Mouse (Mus musculus): Measurements from ENCODE around the gene Gucd1. TPM values are rescaled to one million over a fixed set of nuclear protein-coding genes. Genes with fewer than 3 reads are reported as not detected.
A peak's percentile ranks its signal among the peaks of the same experiment; 100 is the strongest.
"Not testable (repeated sequence)": the region's sequence is repeated elsewhere in the genome, so short reads cannot be mapped to it uniquely, and the experiment has no call there.

Gucd1 gene
- total RNA-seq, 2 experiments from 2014 or later = 43.8 to 45.5 TPM

- intact Hi-C loops (cut with DNase I) = no loop called here
Measured at GRCm38 (mm10) chr10:75547901-75548300, 30.1 kb upstream of the Gucd1 start.

GRCm38 (mm10) chr10:75536123-75536522, 18.4 kb upstream of the Gucd1 start:
- intact Hi-C loops (cut with DNase I) = no loop called here
- no peak for DNase-seq

More at GRCm38 (mm10) chr10:75547901-75548300, 30.1 kb upstream of the Gucd1 start:
- no peak for DNase-seq

GRCm38 (mm10) chr10:75535423-75535822, 17.7 kb upstream of the Gucd1 start:
- peak in 1 of 2 experiments; percentile 28 for DNase-seq
- intact Hi-C loops (cut with DNase I) = no loop called here

GRCm38 (mm10) chr10:75534934-75535333, 17.2 kb upstream of the Gucd1 start:
- intact Hi-C loops (cut with DNase I) = no loop called here
- peak; percentile 39 to 49 for DNase-seq

GRCm38 (mm10) chr10:75534216-75534615, 16.4 kb upstream of the Gucd1 start:
- no peak for DNase-seq
- intact Hi-C loops (cut with DNase I) = no loop called here

GRCm38 (mm10) chr10:75531532-75532090, 13.8 kb upstream of the Gucd1 start:
- intact Hi-C loops (cut with DNase I) = no loop called here
- DNase-seq = no peak

- DNase-seq = no peak
- intact Hi-C loops (cut with DNase I) = no loop called here
Measured at GRCm38 (mm10) chr10:75530322-75530721, 12.6 kb upstream of the Gucd1 start.

GRCm38 (mm10) chr10:75525450-75525849, 7.7 kb upstream of the Gucd1 start:
- intact Hi-C loops (cut with DNase I) = not testable (repeated sequence)

GRCm38 (mm10) chr10:75521643-75522042, 3.9 kb upstream of the Gucd1 start:
- DNase-seq = no peak

More at GRCm38 (mm10) chr10:75525450-75525849, 7.7 kb upstream of the Gucd1 start:
- not testable (repeated sequence) for DNase-seq

GRCm38 (mm10) chr10:75520581-75520980, 2.8 kb upstream of the Gucd1 start:
- intact Hi-C loops (cut with DNase I) = no loop called here
- DNase-seq = no peak

More at GRCm38 (mm10) chr10:75521643-75522042, 3.9 kb upstream of the Gucd1 start:
- intact Hi-C loops (cut with DNase I) = no loop called here

- intact Hi-C loops (cut with DNase I) = no loop called here
- DNase-seq = peak; percentile 94
Measured at GRCm38 (mm10) chr10:75517073-75517757, 557 bp downstream of the Gucd1 start, which contains the start of gene Snrpd3. Snrpd3 (plus strand) TSS chr10:75517551.

- DNase-seq = no peak
- intact Hi-C loops (cut with DNase I) = no loop called here
Measured at GRCm38 (mm10) chr10:75516724-75517072, 1.1 kb downstream of the Gucd1 start.

- no peak for DNase-seq
- intact Hi-C loops (cut with DNase I) = no loop called here
Measured at GRCm38 (mm10) chr10:75516038-75516723, 1.6 kb downstream of the Gucd1 start.

GRCm38 (mm10) chr10:75515216-75516037, 2.3 kb downstream of the Gucd1 start:
- intact Hi-C loops (cut with DNase I) = no loop called here
- DNase-seq = no peak

GRCm38 (mm10) chr10:75514361-75514760, 3.4 kb downstream of the Gucd1 start:
- DNase-seq = no peak
- intact Hi-C loops (cut with DNase I) = no loop called here

- no peak for DNase-seq
- intact Hi-C loops (cut with DNase I) = no loop called here
Measured at GRCm38 (mm10) chr10:75513306-75514067, 4.3 kb downstream of the Gucd1 start.

- intact Hi-C loops (cut with DNase I) = no loop called here
- no peak for DNase-seq
Measured at GRCm38 (mm10) chr10:75512796-75513195, 5.0 kb downstream of the Gucd1 start.

- intact Hi-C loops (cut with DNase I) = no loop called here
- no peak for DNase-seq
Measured at GRCm38 (mm10) chr10:75511897-75512296, 5.9 kb downstream of the Gucd1 start.

- DNase-seq = no peak
- intact Hi-C loops (cut with DNase I) = no loop called here
Measured at GRCm38 (mm10) chr10:75511060-75511459, 6.7 kb downstream of the Gucd1 start.

- intact Hi-C loops (cut with DNase I) = no loop called here
- DNase-seq = peak; percentile 60 to 73
Measured at GRCm38 (mm10) chr10:75510446-75510845, 7.3 kb downstream of the Gucd1 start.

Data from heart, postnatal 14 days (tissue).